Mouse (Mus musculus) 3134 (cell line): ENCODE results near the gene Ccdc36.

ENCODE experiments used
- DNase-seq: peaks from one replicate; pipeline ENCODE4 v3.0.0-alpha.2; 2011; ENCODE audit warnings: low spot score; ENCODE audit not compliant: insufficient read length; ENCODE audit errors: extremely low read depth

The Ccdc36 gene

DNA sequence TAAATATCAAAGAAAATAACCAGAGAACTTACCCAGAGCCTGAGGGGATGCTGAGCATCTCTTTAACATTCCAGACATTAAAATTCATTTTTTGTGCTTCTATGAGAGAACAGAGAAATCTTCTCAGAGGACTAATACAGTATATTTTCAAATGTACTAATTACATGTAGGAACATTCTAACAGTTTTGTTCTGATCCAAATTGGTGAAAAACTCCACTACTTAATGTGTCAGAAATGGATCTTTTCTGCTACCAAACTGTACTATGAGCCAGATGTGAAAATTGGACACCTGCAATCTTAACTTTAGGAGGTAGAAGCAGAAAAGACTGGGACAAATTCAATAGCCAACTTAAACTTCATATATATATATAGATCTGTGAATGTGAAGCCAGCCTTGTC lies at the start of gene Ccdc36:
TSS of gene Ccdc36 (minus strand) at position 101 of the 400 bp plus-strand sequence.
- DNase-seq, result no peak

DNA sequence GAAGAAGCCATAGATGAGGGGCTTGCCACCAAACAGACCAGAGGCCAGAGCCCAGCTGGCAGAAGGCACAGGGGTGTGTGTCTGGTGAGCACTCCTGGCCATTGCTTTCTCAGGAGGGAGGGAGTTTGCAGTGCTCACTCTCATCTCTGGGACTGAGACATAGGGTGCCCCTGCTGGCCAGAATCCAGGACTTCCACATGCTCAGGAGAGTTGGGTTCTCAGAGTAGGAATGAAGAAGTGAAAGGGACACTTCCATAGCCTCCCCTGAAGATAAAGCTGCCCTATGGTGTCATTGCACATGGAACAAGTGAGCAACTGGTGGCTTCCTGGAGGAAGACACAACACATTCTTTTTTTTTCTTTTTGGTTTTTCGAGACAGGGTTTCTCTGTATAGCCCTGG lies 46.2 kb upstream of the Ccdc36 start:
- no peak for DNase-seq

DNA sequence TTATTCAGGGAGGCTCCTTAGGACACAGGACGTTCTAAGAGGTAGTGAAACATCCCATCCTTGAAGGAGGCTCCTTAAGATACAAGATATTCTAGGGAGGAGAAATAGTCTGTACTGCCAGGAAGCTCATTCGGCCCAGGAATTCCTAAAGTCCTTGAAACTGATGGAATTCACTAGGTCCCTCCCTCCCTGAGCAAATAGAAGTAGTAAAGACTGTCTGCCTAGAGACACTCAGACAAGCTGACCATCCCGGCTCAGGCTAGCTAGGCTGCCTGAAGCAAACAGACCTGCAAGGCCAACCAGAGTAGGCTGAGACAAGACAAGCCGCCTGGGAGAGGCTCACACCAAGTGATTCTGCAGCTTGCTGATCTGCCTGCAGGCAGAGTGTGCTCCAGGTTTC lies 41.6 kb upstream of the Ccdc36 start:
- DNase-seq, result no peak

DNA sequence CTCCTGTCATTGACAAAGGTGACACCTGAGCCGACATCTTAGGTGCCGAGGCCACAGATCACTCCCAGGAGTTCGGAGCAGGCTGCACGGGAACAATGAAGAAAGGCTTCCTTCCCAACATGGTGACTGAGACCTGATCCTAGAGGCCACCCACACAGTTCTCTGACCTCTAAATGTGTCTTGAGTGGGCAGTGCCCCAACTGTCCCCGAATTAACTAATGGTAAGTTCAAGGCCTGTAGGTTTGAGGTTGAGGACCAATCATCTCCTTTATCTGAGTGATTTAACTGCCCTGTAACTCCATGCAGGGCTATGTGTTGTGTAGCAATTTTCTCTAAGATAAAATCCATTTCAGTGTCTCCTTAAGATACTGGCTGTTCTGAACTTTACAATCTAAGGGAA lies 41.1 kb upstream of the Ccdc36 start:
- DNase-seq, result no peak

DNA sequence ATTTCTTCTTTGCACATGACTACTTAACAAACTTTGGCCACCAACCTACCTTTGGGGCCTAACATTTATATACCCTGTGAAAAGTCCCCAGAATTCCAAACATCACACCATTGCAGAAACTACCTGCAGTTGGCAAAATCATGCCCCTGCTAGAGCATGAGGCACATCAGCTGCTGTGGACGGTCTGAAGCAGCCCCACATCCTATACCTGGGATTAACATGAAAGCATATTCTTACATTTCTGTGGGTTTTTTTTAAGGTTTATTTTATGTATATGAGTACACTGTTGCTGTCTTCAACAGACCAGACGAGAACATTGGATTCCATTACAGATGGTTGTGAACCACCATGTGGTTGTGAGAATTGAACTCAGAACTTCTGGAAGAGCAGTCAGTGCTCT lies 37.9 kb upstream of the Ccdc36 start:
- DNase-seq, result no peak

DNA sequence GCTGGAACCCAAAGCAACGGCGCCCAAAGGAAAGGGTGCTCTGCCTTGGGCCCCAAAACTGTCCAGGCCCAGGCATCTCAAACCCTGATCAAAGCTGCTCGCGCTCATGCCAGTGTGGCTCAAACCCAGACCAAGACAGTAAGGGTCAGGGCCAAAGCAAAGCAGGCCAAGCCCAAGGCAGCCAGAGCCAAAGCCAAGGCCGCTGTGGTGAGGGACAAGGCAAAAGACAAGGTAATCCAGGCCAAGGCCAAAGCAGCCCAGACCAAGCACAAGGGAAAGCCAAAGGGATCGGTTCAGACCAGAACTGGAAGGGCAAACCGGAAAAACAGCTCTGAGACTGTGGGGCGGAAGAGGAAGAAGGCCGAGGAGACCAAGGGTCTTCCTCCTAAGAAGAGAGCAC lies 35.4 kb upstream of the Ccdc36 start:
- no peak for DNase-seq

DNA sequence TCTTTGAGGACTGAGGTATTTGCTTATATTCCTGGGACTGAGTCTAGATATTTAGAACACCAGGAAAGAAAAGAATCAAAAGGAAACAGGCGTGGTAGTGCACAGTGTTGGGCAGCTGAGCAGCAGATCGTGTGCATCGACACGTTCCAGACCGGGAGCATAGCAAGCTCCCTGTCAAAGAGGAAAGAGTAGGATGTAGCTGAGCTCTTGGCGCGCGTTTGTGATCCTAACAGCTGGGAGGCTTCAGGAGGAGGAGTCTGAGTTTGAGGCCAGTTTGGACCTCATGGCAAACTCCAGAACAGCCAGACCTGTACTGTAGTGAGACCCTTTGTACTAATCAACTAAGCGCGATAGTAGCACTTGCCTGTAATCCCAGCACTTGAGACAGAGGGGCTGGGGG lies 33.9 kb upstream of the Ccdc36 start:
- no peak for DNase-seq

DNA sequence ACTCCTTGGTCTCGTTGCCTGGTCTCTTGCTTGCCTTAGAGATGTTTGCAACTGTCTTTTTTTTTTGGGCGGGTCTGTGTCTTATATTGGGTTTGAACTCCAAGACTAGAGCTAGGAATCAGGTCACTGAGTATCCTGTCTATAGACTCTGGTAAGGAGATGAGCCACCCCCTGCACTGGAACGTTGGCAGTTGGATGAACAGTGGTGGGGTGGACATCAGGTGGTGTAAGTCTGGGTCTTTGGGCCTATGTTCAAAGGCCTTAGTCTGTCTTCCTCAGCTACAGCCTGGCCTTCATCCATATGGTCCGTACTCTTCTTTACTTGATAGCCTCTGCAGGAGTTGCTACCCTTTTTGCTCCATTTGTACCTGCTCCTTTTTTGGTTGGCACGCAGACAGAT lies 33.4 kb upstream of the Ccdc36 start:
- DNase-seq, result no peak

DNA sequence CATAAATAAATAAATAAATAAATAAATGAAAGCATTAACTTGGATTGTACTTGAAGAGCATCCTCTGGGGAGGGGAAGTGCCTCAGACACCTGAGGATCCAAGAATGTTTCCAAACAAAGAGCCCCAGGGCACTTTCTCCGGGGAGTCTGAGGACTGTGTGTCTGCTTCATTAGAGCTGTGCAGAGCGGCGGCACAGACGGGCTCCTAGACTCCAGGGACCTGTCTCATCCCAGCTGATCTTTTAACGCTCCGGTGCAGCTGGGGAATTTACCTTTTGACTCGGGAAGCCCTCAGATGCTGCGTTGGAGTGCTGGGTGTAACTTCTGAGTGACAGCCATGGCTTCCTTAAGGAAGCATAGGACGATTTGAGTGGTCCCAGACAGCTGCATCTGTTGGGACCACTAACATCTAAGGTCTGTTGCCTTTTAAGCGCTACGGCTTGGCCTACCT lies 32.9 kb upstream of the Ccdc36 start, which contains the start of gene Klhdc8b:
TSS of gene Klhdc8b (minus strand) at position 401 of the 451 bp plus-strand sequence.
- DNase-seq, result no peak

DNA sequence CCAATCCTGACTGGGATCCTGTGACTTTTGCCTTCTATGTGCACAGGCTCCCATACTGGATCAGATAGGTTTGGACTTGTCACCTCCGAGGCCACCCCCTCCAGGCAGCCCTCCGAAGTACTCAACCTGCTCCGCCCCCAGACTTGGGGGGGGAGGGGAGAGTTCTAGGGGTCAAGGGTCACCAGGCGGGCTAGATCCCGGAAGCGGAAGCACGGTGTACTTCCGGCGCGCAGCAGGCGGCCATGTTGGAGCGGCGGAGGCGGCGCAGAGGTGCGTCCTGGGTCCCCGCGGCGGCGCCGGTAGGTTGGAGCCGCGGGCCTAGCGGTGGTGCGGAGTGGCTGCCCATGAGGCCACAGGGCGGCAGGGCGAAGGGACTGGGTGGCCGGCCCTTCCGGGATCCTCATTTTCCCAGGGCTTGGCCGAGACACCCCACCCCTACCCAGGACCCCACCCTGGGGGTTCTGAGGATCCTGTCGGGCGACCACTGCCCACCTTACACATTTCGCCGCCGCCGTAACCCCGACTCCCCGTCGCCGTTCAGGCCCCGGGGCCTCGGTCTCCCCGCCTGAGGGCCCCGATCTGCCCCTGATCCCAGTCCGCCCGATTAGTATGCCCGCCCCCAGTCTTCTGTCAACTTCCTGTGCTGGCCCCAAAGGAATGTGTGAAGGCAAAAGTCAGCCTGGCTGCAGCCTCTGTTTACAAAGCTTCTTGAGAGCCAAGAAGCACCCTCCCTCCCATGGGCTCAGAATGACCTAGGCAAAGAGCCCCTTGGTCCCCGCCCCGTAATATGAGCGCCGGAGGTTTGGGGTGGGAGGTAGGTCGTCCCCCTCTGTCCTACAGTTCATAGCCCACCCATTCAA lies 32.3 kb upstream of the Ccdc36 start, which contains the start of gene Ccdc71:
TSS of gene Ccdc71 (plus strand) at position 209 of the 860 bp plus-strand sequence.
- DNase-seq, result peak; percentile 85

DNA sequence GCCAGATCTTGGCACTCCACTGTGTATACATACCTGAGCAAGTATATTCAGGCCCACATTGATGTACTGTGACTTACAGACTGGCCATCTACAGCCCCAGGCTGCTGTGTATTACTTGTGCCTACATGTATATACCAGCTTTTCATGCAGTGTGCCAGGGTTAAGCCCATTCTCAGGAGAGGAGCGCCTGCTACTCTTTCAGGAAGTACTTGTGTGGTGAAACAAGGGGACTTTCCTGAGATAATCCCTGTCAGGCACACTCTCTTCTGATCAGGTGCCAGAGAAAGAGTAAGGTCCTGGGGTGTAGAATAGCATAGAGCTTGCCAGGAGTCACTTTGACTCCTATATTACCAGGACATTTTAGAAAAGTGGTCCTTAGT lies 31.6 kb upstream of the Ccdc36 start:
- no peak for DNase-seq

DNA sequence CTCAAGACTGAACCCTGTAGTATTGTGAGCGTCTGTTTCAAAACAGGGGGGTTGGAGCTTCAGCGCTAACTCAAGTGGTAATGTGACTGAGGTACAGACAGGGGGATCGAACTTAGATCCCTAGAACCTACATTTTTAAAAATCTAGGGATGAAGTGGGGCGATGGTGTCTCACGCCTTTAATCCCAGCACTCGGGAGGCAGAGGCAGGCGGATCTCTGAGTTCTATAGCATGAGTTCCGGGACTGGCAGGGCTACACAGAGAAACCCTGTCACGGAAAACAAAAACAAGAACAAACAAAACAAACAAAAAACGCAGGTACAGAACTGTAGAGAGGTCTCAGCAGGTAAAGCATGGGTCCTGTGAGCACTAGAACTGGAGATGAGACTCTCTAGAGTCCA lies 28.7 kb upstream of the Ccdc36 start:
- DNase-seq, result no peak

DNA sequence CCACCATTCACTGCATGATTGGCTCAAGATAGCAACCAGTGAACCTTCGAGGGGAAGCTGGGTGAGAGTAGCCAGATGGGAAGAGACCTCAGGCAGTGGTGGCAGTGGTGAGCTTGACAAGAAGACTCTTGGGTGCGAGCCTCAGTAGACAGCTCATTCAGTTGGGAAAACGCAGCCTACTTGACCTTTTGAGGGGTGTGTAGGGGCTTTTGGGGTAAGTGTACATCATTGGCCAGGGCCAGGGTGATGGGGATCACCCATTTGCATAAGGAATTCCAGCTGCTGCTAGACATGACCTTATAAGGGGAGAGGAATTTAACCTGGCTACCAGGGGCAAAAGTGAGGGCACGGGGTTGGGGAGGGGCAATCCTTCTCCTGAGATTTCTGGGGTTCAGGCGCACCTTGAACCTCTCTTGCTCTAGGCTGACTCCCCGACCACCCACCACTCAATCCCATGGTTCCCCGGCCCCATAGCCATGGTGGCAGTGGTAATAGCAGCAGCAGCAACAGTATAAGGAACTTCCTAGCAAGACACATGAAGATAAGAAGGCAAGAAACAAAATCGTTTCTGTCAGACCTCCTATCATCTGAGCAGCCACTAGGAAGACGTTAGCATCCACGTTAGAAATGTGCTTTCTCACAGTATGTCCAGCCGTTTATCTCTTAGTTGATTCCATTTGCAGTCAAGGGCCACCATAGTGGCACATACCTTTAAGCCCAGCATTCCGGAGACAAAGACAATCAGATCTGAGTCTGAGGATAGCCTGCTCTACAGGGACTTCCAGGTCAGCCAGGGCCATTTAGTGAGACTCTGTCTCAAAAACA lies 27.7 kb upstream of the Ccdc36 start:
- no peak for DNase-seq

DNA sequence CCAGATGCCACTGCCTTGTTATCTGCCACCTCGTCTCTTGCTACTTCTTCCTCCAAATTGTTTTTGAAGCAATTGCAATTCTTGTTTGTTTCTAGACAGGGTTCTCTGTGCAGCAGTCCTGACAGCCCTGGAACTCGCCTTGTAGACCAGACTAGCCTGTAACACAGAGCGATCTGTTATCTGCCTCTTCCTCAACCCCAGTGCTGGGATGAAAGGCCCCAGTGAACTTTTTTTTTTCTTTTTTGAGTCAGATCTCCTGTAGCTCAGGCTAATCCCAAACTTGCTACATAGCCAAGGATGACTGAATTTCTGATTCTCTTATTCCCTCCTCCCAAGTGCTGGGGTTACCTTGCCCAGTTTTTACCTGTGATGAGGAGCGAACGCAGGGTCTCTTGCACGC lies 26.1 kb upstream of the Ccdc36 start:
- no peak for DNase-seq

DNA sequence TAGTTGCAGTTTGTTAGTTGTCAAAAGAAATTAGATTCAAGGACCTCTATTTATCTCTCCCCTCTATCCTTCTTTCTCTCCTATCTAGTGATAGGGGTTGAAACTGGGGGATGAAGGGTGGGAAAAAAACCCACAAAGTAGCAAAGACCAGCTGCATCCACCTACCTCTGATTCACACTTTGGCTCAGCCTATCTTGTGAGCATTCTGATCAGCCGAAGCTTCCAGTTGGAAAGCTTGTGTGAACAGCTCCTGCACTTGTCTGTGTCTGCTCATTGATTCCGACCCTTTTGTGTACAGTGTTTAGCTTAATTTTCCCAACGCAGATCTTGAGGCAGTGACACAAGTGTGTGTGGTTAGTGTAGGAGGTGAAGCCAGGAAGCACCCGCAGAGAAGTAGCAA lies 25.2 kb upstream of the Ccdc36 start:
- no peak for DNase-seq

DNA sequence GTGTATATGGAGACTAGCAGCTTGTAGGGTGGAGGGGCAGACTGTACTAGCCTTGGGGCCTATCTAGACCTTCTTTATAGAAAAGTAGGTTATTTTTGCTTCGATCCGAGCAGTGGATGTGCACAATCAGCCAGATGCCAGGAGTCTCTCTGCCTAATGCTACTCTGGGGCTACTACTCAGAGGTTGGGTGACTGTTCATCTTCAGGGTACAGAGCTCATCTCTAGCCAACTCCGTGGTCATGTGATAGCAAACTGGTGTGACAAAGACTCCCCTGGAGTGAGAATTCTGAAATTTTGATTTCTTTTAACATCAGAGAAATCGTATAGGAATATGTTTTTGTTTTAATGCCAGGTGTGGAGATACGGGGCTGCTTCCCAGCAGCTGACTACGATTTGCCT lies 24.6 kb upstream of the Ccdc36 start:
- DNase-seq, result no peak

DNA sequence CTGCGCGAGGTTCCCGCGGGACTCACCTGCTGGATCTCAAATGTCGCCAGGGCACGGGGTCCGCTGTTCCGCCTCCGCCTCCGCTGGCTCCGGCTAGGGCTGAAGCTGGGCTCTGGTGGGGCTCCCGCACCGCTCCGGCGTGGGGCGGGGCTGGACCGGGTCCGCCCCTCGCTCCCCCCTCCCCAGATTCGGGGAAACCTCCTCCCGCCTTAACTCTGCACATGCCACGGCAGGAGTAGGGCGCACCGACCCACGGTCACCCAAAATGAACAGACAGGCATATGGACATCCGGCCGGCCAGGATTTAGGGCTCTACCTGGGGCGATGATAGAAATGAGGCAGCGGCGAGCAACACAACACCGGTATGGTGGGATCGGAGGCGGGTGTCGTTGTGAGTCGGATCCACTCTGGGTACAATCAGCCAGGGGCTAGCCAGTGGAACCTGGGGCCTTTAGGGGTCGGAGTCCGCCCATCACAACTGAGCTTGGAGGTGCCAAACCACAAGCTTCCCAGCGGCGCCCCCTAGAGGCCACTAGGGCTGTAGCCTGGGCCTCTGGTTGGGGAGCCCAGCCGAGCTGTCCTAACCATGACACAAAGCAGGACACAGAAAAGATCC lies 24.1 kb upstream of the Ccdc36 start:
- DNase-seq, result no peak

DNA sequence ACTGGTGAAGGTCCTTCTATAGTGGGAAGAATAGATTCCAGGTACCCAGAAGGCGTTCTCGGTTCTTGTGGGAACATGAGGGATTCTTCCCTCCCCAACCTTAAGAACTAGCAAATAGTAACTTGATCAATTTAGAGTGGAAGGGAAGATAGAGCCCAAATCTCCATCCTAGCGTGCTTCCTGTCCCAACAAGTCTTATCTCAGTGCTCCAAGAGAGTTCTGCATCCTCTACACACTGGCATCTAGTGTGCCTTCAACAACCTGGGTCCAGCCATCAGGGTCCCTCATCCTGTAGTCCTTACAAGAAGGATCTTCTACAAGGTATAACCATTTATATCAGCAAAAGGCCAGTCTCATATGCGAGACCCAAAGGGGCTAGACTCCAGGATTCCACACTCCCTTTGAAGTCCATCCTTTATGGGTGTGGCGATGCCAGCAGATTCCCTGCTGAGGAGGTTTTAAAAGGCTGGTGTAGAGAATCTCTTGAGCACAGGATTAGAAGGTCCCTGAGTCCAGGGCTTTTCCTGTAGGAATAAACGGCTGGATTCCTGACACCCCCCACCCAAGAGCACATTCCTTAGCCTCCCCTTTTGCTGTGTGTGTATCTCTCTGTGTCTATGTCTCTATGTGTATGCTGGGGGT lies 23.4 kb upstream of the Ccdc36 start:
- no peak for DNase-seq

DNA sequence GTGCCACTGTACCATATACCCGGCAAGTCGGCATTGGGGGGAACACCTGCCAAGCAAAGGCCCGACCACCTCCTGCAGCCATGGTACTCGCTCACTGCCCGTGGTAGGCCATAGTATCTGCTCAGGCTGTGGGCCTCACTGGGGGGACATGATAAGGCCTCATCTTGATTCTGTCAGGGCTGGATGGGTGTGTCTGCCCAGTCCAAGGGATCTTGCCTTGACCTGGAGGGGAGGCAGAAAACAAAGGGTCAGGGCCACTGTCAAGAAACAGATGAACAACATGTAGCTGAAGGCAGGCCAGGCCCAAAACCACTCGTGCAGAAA lies 22.8 kb upstream of the Ccdc36 start:
- no peak for DNase-seq

DNA sequence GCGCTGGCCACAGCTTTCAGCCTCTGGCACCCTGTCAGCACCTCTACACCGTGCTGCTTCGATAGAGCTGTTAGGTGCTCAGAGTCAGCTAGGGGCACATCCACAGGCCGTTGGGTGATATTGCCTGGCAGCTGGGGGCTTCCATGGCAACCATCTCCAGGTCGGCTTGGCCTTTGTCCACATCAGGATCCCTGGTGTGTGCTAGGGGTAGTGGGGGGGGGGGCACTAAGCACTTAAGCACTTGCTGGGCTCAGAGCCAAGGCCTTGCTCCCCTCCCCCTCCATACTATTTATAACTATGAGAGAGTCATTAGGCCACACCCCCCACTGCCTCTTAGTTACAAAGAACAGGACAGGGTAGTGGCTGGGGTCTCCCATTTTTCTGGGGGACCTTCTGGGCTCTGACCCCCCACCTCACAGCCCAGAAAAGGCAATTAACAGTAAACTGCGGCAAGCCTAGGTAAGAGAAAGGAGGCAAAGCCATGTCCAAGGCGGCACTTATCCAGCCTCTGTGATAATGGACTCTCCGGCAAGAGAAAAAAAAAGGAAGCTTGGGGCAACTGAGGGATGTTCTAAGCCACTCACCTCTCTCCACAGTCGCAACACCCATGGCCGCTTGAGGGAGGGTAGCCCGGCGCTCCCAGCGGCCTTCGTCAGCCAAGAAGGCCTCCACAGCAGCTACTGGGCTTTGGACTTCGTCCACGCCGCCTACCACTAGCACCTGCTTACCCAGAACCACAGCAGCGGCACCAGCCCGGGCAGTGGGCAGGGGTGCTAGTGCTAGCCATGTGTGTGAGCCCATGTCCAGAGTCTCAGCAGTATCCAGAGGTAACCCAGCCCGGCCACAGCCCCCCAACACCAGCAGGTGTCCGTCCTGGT lies 22.2 kb upstream of the Ccdc36 start:
- DNase-seq, result no peak
